Mouse (Mus musculus) lung, adult 2 months (tissue): Measurements from ENCODE around the gene Tcea2.

Experiments
- CTCF ChIP-seq: fragments of 200-500 bp; IDR thresholded peaks from 2 replicates; pipeline ENCODE4 v1.5.1; 2011; ENCODE audit warnings: mild to moderate bottlenecking, low read length, control low read depth; ENCODE audit not compliant: insufficient read depth
- POLR2A ChIP-seq: fragments of 200-500 bp; IDR thresholded peaks from 2 replicates; pipeline ENCODE4 v1.6.1; 2011; ENCODE audit warnings: low read depth, mild to moderate bottlenecking, control low read depth, low read length, borderline replicate concordance; ENCODE audit errors: extremely low read depth

DNA sequence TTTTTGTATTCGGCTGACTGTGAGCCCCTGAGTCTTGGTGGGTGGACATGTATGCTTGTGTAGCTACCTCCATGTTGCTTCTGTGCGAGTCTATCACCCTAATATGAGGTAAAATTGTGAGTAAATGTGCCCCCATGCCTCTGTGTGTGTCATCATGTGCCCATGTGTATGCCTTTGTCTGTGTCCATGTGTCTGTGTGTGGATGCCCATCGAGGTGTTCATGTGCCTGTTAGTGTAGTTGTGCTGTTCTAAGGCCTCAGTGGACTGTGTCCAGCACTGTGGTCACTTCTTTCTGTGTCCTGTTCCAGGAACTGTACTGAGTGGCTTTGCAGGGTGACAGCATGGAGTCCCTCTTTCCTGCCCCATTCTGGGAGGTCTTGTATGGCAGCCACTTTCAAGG, 35.3 kb downstream of the Tcea2 start:
- TF ChIP-seq CTCF (no peak), POLR2A (no peak)
